Mouse (Mus musculus): ENCODE measurements around the gene Sash3. TPM values are rescaled to one million over a fixed set of nuclear protein-coding genes. Genes with fewer than 3 reads are reported as not detected.

The Sash3 gene
- total RNA-seq, 1 experiment: 0.54 TPM

- in situ Hi-C loops (cut with MboI; ENCODE audit: low sequenced_read_pairs in 2 of 2, unreplicated experiment in 2 of 2): no loop called here
Observed at GRCm38 (mm10) chrX:48109316-48109655, 37.0 kb upstream of the Sash3 start.

GRCm38 (mm10) chrX:48119294-48119693 is 26.9 kb upstream of the Sash3 start:
- no peak overlapping the region for H3K4me3 ChIP-seq (ENCODE audit: insufficient read depth in 1 of 2, low read depth in 1 of 2, low read length in 2 of 2, poor library complexity in 1 of 2, severe bottlenecking in 1 of 2)
- no peak overlapping the region for H3K27ac ChIP-seq (ENCODE audit: insufficient read depth, low read depth, low read length, poor library complexity, severe bottlenecking)
- H3K9me3 ChIP-seq (ENCODE audit: control insufficient read depth, insufficient read depth, low read depth, low read length): no peaks in the 10 kb centered on the region
- TF ChIP-seq ZNF384 (IDR thresholded peaks at IDR 0.05; ENCODE audit: low read depth, low read length): no peak
- H3K4me1 ChIP-seq (ENCODE audit: control insufficient read depth in 2 of 2, insufficient read depth in 2 of 2, low read length in 2 of 2, poor library complexity in 1 of 2): no peaks in the 10 kb centered on the region
- H3K9ac ChIP-seq (ENCODE audit: insufficient read depth, low read depth, low read length, poor library complexity, severe bottlenecking): no peak overlapping the region
- no peaks in the 10 kb centered on the region for H3K36me3 ChIP-seq (ENCODE audit: control insufficient read depth, insufficient read depth, low read length, poor library complexity, severe bottlenecking)
- DNase-seq (ENCODE audit: low read depth, low spot score): no peak
- in situ Hi-C loops (cut with MboI; ENCODE audit: low sequenced_read_pairs in 2 of 2, unreplicated experiment in 2 of 2): loop anchor here in 1 of 2 experiments (10.0 kb wide), 1 partner anchor 124 kb away; no protein-coding TSS in a partner anchor

More at GRCm38 (mm10) chrX:48109316-48109655, 37.0 kb upstream of the Sash3 start:
- H3K36me3 ChIP-seq (ENCODE audit: control insufficient read depth, insufficient read depth, low read length, poor library complexity, severe bottlenecking): no peaks in the 10 kb centered on the region
- no peak overlapping the region for H3K9ac ChIP-seq (ENCODE audit: insufficient read depth, low read depth, low read length, poor library complexity, severe bottlenecking)
- no peak overlapping the region for H3K27ac ChIP-seq (ENCODE audit: insufficient read depth, low read depth, low read length, poor library complexity, severe bottlenecking)
- no peaks in the 10 kb centered on the region for H3K9me3 ChIP-seq (ENCODE audit: control insufficient read depth, insufficient read depth, low read depth, low read length)
- DNase-seq (ENCODE audit: low read depth, low spot score): no peak
- no peak for TF ChIP-seq ZC3H11A (IDR thresholded peaks at IDR 0.05; ENCODE audit: borderline replicate concordance, low read depth, low read length)
- no peak for TF ChIP-seq MAFK (IDR thresholded peaks at IDR 0.05; ENCODE audit: insufficient read depth, low read depth, low read length)
- no peak for TF ChIP-seq HCFC1 (IDR thresholded peaks at IDR 0.05; ENCODE audit: borderline replicate concordance, insufficient read depth, low read length)
- no peak for TF ChIP-seq CHD2 (IDR thresholded peaks at IDR 0.05; ENCODE audit: low read depth, low read length)
- no peak for TF ChIP-seq ZNF384 (IDR thresholded peaks at IDR 0.05; ENCODE audit: low read depth, low read length)
- peaks cover 0 to 4% of the 10 kb centered on the region in 2 experiments; a peak in 1 of 4 replicates for H3K4me1 ChIP-seq (ENCODE audit: control insufficient read depth in 2 of 2, insufficient read depth in 2 of 2, low read length in 2 of 2, poor library complexity in 1 of 2)
- H3K4me3 ChIP-seq (ENCODE audit: insufficient read depth in 1 of 2, low read depth in 1 of 2, low read length in 2 of 2, poor library complexity in 1 of 2, severe bottlenecking in 1 of 2): no peak overlapping the region

GRCm38 (mm10) chrX:48124132-48125071 is 21.8 kb upstream of the Sash3 start:
- TF ChIP-seq ZNF384 (IDR thresholded peaks at IDR 0.05; ENCODE audit: low read depth, low read length): no peak
- TF ChIP-seq ZC3H11A (IDR thresholded peaks at IDR 0.05; ENCODE audit: borderline replicate concordance, low read depth, low read length): 0 out of 2 replicates have a peak, but pooled peaks have one; percentile 4
- Histone ChIP-seq H3K36me3 (ENCODE audit: control insufficient read depth, insufficient read depth, low read length, poor library complexity, severe bottlenecking) (no peaks in the 10 kb centered on the region), H3K4me1 (ENCODE audit: control insufficient read depth in 2 of 2, insufficient read depth in 2 of 2, low read length in 2 of 2, poor library complexity in 1 of 2) (no peaks in the 10 kb centered on the region), H3K27ac (ENCODE audit: insufficient read depth, low read depth, low read length, poor library complexity, severe bottlenecking) (no peak overlapping the region), H3K4me3 (ENCODE audit: insufficient read depth in 1 of 2, low read depth in 1 of 2, low read length in 2 of 2, poor library complexity in 1 of 2, severe bottlenecking in 1 of 2) (no peak overlapping the region), H3K9ac (ENCODE audit: insufficient read depth, low read depth, low read length, poor library complexity, severe bottlenecking) (no peak overlapping the region), H3K9me3 (ENCODE audit: control insufficient read depth, insufficient read depth, low read depth, low read length) (no peaks in the 10 kb centered on the region)
- no peak for DNase-seq (ENCODE audit: low read depth, low spot score)
- in situ Hi-C loops (cut with MboI; ENCODE audit: low sequenced_read_pairs in 2 of 2, unreplicated experiment in 2 of 2): no loop called here

- no peak overlapping the region for H3K27ac ChIP-seq (ENCODE audit: insufficient read depth, low read depth, low read length, poor library complexity, severe bottlenecking)
- DNase-seq (ENCODE audit: low read depth, low spot score): no peak
- in situ Hi-C loops (cut with MboI; ENCODE audit: low sequenced_read_pairs in 2 of 2, unreplicated experiment in 2 of 2): no loop called here
- no peaks in the 10 kb centered on the region for H3K4me1 ChIP-seq (ENCODE audit: control insufficient read depth in 2 of 2, insufficient read depth in 2 of 2, low read length in 2 of 2, poor library complexity in 1 of 2)
- H3K36me3 ChIP-seq (ENCODE audit: control insufficient read depth, insufficient read depth, low read length, poor library complexity, severe bottlenecking): no peaks in the 10 kb centered on the region
- H3K9me3 ChIP-seq (ENCODE audit: control insufficient read depth, insufficient read depth, low read depth, low read length): no peaks in the 10 kb centered on the region
- TF ChIP-seq ZNF384 (IDR thresholded peaks at IDR 0.05; ENCODE audit: low read depth, low read length) (no peak), CHD2 (IDR thresholded peaks at IDR 0.05; ENCODE audit: low read depth, low read length) (no peak), MAFK (IDR thresholded peaks at IDR 0.05; ENCODE audit: insufficient read depth, low read depth, low read length) (no peak), ZC3H11A (IDR thresholded peaks at IDR 0.05; ENCODE audit: borderline replicate concordance, low read depth, low read length) (no peak), HCFC1 (IDR thresholded peaks at IDR 0.05; ENCODE audit: borderline replicate concordance, insufficient read depth, low read length) (no peak)
- H3K9ac ChIP-seq (ENCODE audit: insufficient read depth, low read depth, low read length, poor library complexity, severe bottlenecking): no peak overlapping the region
- no peak overlapping the region for H3K4me3 ChIP-seq (ENCODE audit: insufficient read depth in 1 of 2, low read depth in 1 of 2, low read length in 2 of 2, poor library complexity in 1 of 2, severe bottlenecking in 1 of 2)
Observed at GRCm38 (mm10) chrX:48126903-48127476, 19.2 kb upstream of the Sash3 start.
